Mouse (Mus musculus): ENCODE results near the gene Zfp981. TPM values are rescaled to one million over a fixed set of nuclear protein-coding genes. Genes with fewer than 3 reads are reported as not detected.
"Not testable (repeated sequence)": the region's sequence is repeated elsewhere in the genome, so short reads cannot be mapped to it uniquely, and the experiment has no call there.

Gene Zfp981
- polyA plus RNA-seq (2014; fragmentation: Nextera tagmentation; extraction: Ambion mirVana): 0.19 TPM in 1 of 2 replicates, not detected in the other

DNA sequence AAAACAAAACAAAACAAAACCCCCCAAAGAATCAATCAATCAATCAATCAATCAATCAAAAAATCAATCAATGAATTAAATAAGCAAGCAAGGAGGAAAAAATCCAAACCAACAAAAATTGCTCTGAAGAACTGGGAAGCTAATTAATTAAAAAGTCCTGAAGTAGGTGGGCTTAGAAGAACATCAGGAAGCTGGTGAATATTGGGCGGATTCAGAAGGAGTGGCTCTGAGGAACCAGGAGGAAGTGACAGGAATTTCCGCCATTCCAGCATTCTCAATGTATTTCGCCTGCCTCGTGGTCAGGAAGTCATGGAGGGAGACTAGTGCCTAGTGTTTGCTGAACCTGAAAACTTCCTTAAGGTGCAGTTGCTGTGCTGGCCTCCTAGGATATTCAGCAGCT lies at the start of gene Zfp981:
Zfp981 (plus strand) TSS at position 301 of the 400 bp plus-strand sequence.
- H3K9me3 ChIP-seq (ENCODE audit: control insufficient read depth, low read length): peaks cover 19% of the 10 kb centered on the region
- not testable (repeated sequence) for H3K27me3 ChIP-seq (ENCODE audit: control insufficient read depth, insufficient read depth, low read length); H3K4me1 ChIP-seq (replicated peaks; ENCODE audit: control insufficient read depth, insufficient read depth, low read length); H3K4me2 ChIP-seq (replicated peaks; ENCODE audit: low read depth, low read length); H3K27ac ChIP-seq (ENCODE audit: low read depth, low read length); ATAC-seq (ENCODE audit: low FRiP score); DNase-seq (ENCODE audit: low spot score); H3K4me3 ChIP-seq (ENCODE audit: low read depth, low read length); H3K36me3 ChIP-seq (ENCODE audit: control insufficient read depth, insufficient read depth, low read length); H3K9ac ChIP-seq (ENCODE audit: low read depth, low read length)
- WGBS: 90% methylated on average over 4 of the region's 4 CpGs

- peaks cover 40% of the 10 kb centered on the region for H3K9me3 ChIP-seq (ENCODE audit: control insufficient read depth, low read length)
- H3K9ac ChIP-seq (ENCODE audit: low read depth, low read length); H3K4me1 ChIP-seq (replicated peaks; ENCODE audit: control insufficient read depth, insufficient read depth, low read length); H3K4me2 ChIP-seq (replicated peaks; ENCODE audit: low read depth, low read length); ATAC-seq (ENCODE audit: low FRiP score); H3K27me3 ChIP-seq (ENCODE audit: control insufficient read depth, insufficient read depth, low read length); H3K27ac ChIP-seq (ENCODE audit: low read depth, low read length); DNase-seq (ENCODE audit: low spot score); H3K4me3 ChIP-seq (ENCODE audit: low read depth, low read length); H3K36me3 ChIP-seq (ENCODE audit: control insufficient read depth, insufficient read depth, low read length): not testable (repeated sequence)
- WGBS: 88% methylated on average over 2 of the region's 2 CpGs
These were observed 49.3 kb upstream of the Zfp981 start for GRCm38 (mm10) chr4:146452576-146452975.

DNA sequence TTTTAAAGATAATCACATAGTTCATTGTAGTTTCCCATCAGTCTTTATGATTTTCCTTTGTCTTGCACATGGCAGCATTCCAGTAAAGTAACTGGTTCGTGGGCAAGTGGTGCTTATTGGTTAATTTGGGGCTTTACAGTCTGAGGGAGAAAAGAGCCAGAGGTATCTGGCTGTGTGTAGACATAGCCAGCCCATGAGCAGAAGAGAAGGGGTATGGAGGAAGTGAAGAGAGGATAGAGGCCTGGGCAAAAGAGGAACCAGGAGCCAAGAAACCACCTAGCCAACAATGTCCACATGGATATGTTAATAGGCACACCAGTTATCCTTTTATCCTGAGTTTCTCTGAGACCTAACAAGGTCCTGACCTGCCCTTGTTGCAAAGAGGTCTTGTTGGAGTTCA lies 47.7 kb upstream of the Zfp981 start:
- not testable (repeated sequence) for H3K4me1 ChIP-seq (replicated peaks; ENCODE audit: control insufficient read depth, insufficient read depth, low read length); H3K27ac ChIP-seq (ENCODE audit: low read depth, low read length); H3K4me2 ChIP-seq (replicated peaks; ENCODE audit: low read depth, low read length); ATAC-seq (ENCODE audit: low FRiP score); DNase-seq (ENCODE audit: low spot score); H3K27me3 ChIP-seq (ENCODE audit: control insufficient read depth, insufficient read depth, low read length); H3K36me3 ChIP-seq (ENCODE audit: control insufficient read depth, insufficient read depth, low read length); H3K9ac ChIP-seq (ENCODE audit: low read depth, low read length); H3K4me3 ChIP-seq (ENCODE audit: low read depth, low read length)
- H3K9me3 ChIP-seq (ENCODE audit: control insufficient read depth, low read length): peaks cover 42% of the 10 kb centered on the region
- 70% methylated on average over 1 of the region's 1 CpGs for WGBS

DNA sequence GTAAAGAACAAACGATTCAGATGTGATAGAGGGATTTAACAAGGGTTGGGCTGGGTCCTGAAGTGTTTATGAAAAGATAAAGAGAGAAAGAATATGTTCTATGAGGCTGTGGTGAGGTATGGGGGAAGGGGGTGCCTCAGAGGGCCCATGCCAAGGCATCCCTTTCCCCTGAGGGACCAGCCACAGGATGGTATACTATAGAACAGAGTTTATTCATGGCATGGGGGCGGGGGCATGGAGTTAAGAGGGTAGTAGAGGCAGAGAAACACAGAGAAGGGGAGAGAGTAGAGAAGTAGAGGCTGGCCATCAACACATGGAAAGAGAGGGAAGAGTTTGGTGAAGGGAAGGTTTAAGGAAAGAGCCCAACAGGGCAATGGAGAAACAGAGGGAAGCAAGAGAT lies 46.9 kb upstream of the Zfp981 start:
- Histone ChIP-seq H3K27ac (ENCODE audit: low read depth, low read length) (no peak overlapping the region), H3K4me2 (replicated peaks; ENCODE audit: low read depth, low read length) (no peak overlapping the region), H3K36me3 (ENCODE audit: control insufficient read depth, insufficient read depth, low read length) (peaks cover 5% of the 10 kb centered on the region; the same call in 1 of the 2 replicates), H3K4me3 (ENCODE audit: low read depth, low read length) (no peak overlapping the region), H3K4me1 (replicated peaks; ENCODE audit: control insufficient read depth, insufficient read depth, low read length) (no peaks in the 10 kb centered on the region), H3K9me3 (ENCODE audit: control insufficient read depth, low read length) (peaks cover 40% of the 10 kb centered on the region), H3K9ac (ENCODE audit: low read depth, low read length) (no peak overlapping the region), H3K27me3 (ENCODE audit: control insufficient read depth, insufficient read depth, low read length) (no peaks in the 10 kb centered on the region)
- ATAC-seq (ENCODE audit: low FRiP score) (peak; percentile 26), DNase-seq (ENCODE audit: low spot score) (no peak)
- WGBS: 51% methylated on average over 2 of the region's 2 CpGs

DNA sequence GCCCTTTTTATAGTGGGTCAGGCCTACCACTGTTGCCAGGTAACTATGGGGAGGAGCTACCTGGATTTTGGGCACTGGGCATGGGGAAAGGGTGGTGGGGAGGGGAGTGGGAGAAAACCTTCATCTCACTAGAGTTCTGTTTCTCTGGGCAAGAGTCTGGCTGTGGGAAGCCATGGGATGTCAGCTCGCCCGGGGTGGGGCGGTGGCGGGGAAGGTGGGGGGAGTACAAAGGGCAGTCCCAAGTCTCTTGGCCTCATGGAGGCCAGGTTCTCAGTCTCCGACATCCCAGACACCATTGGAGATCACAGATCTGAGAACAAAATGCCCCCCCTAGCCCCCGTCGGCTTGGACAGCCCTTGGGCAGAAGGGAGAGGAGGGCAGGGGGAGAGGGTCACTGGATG lies 46.5 kb upstream of the Zfp981 start:
- no peak for DNase-seq (ENCODE audit: low spot score)
- Histone ChIP-seq H3K4me2 (replicated peaks; ENCODE audit: low read depth, low read length) (no peak overlapping the region), H3K4me1 (replicated peaks; ENCODE audit: control insufficient read depth, insufficient read depth, low read length) (no peaks in the 10 kb centered on the region), H3K9me3 (ENCODE audit: control insufficient read depth, low read length) (peaks cover 42% of the 10 kb centered on the region), H3K9ac (ENCODE audit: low read depth, low read length) (no peak overlapping the region), H3K27me3 (ENCODE audit: control insufficient read depth, insufficient read depth, low read length) (no peaks in the 10 kb centered on the region), H3K36me3 (ENCODE audit: control insufficient read depth, insufficient read depth, low read length) (peaks cover 5% of the 10 kb centered on the region; the same call in 1 of the 2 replicates), H3K4me3 (ENCODE audit: low read depth, low read length) (no peak overlapping the region), H3K27ac (ENCODE audit: low read depth, low read length) (no peak overlapping the region)
- ATAC-seq (ENCODE audit: low FRiP score): peak; percentile 46
- WGBS: 93% methylated on average over 7 of the region's 7 CpGs

DNA sequence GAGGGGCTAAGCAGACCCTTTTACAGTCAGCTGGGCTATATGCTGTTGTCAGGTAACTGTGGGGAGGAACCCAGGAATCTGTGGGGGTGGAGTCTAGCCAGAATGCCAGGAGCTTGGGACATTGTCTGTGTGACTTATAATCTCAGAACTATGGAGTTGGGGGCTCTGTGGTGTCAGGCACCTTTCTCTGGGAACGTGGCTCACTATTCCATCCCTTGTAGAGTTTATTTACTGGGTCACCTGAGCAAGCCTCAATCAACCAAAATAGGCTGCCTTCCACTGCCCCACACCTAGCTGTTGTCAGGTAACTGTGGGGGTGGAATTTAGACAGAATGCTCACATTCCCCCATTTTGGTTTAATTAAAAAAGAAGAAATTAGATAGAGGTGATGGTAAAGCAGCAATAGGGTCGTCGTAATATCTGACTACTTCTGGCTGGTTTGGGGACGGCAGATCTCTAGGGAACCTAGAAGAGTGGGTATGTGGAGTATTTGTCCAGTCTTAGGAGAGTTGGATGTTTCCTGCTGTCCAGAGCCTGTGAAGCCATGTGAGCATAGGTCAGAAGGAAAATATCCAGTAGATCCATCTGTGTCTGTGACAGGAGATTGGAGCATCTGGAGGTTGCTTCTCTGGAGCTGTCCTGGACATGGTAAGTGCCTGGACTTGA lies 45.6 kb upstream of the Zfp981 start:
- Histone ChIP-seq H3K9me3 (ENCODE audit: control insufficient read depth, low read length) (peaks cover 42% of the 10 kb centered on the region), H3K27me3 (ENCODE audit: control insufficient read depth, insufficient read depth, low read length) (no peaks in the 10 kb centered on the region), H3K4me3 (ENCODE audit: low read depth, low read length) (no peak overlapping the region), H3K4me2 (replicated peaks; ENCODE audit: low read depth, low read length) (no peak overlapping the region), H3K9ac (ENCODE audit: low read depth, low read length) (no peak overlapping the region), H3K36me3 (ENCODE audit: control insufficient read depth, insufficient read depth, low read length) (peaks cover 5% of the 10 kb centered on the region; the same call in 1 of the 2 replicates), H3K27ac (ENCODE audit: low read depth, low read length) (no peak overlapping the region), H3K4me1 (replicated peaks; ENCODE audit: control insufficient read depth, insufficient read depth, low read length) (no peaks in the 10 kb centered on the region)
- ATAC-seq (ENCODE audit: low FRiP score) (no peak), DNase-seq (ENCODE audit: low spot score) (no peak)
- 75% methylated on average over 4 of the region's 4 CpGs for WGBS

DNA sequence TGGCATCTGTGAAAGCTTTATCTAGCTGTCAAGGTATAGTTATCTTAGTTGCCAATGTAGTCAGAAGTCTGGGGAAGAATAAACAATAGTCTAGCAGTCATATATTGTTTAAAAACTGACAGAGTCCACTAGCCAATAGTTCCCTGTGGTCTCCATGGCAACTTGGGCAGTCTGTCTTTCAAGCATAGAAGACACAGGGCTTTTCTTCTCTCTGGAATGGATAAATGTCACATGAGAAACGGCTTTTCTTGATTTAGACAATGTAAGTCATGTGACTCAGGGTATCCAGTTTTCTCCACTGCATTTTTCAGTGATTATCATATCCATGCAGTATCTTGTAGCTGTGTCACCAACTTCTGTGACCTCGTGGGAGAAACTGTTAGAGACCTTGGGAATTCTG lies 44.7 kb upstream of the Zfp981 start:
- ATAC-seq (ENCODE audit: low FRiP score) (peak; percentile 2; the same call in 1 of the 2 replicates), DNase-seq (ENCODE audit: low spot score) (no peak)
- WGBS: 63% methylated on average over 2 of the region's 2 CpGs
- Histone ChIP-seq H3K9me3 (ENCODE audit: control insufficient read depth, low read length) (peaks cover 42% of the 10 kb centered on the region), H3K9ac (ENCODE audit: low read depth, low read length) (no peak overlapping the region), H3K27ac (ENCODE audit: low read depth, low read length) (no peak overlapping the region), H3K36me3 (ENCODE audit: control insufficient read depth, insufficient read depth, low read length) (peaks cover 5% of the 10 kb centered on the region; the same call in 1 of the 2 replicates), H3K4me1 (replicated peaks; ENCODE audit: control insufficient read depth, insufficient read depth, low read length) (no peaks in the 10 kb centered on the region), H3K27me3 (ENCODE audit: control insufficient read depth, insufficient read depth, low read length) (no peaks in the 10 kb centered on the region), H3K4me2 (replicated peaks; ENCODE audit: low read depth, low read length) (no peak overlapping the region), H3K4me3 (ENCODE audit: low read depth, low read length) (no peak overlapping the region)

DNA sequence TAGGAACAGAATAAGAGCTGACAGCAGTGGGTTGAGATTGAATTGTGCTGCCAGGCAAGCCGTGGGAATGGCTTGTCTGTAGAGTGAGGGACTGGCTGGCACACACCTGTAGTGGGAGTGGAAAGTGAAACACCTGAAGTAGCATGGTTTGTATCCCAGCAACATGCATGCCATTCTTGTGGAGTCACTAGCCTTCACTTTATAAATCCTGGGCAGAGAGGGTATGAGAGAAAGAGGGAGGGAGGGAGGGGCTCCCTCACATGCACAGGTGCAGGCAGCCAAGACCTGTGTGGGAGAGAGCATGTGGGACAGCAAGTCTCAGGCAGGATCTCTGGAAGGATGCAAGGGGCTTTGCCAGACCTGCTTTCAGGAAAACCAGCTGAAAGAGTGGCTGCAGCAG lies 44.1 kb upstream of the Zfp981 start:
- ATAC-seq (ENCODE audit: low FRiP score): peak; percentile 39
- H3K4me3 ChIP-seq (ENCODE audit: low read depth, low read length): no peak overlapping the region
- H3K9me3 ChIP-seq (ENCODE audit: control insufficient read depth, low read length): peaks cover 39% of the 10 kb centered on the region

DNA sequence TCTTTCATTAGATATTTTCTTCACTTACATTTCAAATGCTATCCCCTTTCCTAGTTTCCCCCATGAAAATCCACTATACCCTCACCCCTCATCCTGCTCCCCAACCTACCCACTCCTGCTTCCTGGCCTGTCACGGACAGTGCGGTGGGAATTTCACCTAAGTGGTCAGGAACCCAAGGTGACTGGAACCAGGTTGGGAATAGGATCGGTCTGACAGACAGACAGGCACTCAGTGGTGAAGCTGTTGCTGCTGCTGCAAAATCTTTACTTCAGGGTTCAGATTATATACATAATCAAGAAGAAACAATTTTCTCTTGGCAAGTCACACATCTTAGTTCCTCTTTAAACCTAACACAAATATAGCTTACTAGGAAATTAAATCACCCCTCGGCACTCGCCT lies 42.0 kb upstream of the Zfp981 start:
- H3K27me3 ChIP-seq (ENCODE audit: control insufficient read depth, insufficient read depth, low read length); H3K36me3 ChIP-seq (ENCODE audit: control insufficient read depth, insufficient read depth, low read length); H3K4me1 ChIP-seq (replicated peaks; ENCODE audit: control insufficient read depth, insufficient read depth, low read length); H3K9ac ChIP-seq (ENCODE audit: low read depth, low read length); ATAC-seq (ENCODE audit: low FRiP score); H3K27ac ChIP-seq (ENCODE audit: low read depth, low read length); H3K4me2 ChIP-seq (replicated peaks; ENCODE audit: low read depth, low read length); H3K4me3 ChIP-seq (ENCODE audit: low read depth, low read length); DNase-seq (ENCODE audit: low spot score): not testable (repeated sequence)
- WGBS: 80% methylated on average over 5 of the region's 5 CpGs
- peaks cover 29% of the 10 kb centered on the region for H3K9me3 ChIP-seq (ENCODE audit: control insufficient read depth, low read length)

More for the DNA sequence above, 44.1 kb upstream of the Zfp981 start:
- Histone ChIP-seq H3K36me3 (ENCODE audit: control insufficient read depth, insufficient read depth, low read length) (peaks cover 5% of the 10 kb centered on the region; the same call in 1 of the 2 replicates), H3K9ac (ENCODE audit: low read depth, low read length) (no peak overlapping the region), H3K4me1 (replicated peaks; ENCODE audit: control insufficient read depth, insufficient read depth, low read length) (no peaks in the 10 kb centered on the region), H3K4me2 (replicated peaks; ENCODE audit: low read depth, low read length) (no peak overlapping the region), H3K27me3 (ENCODE audit: control insufficient read depth, insufficient read depth, low read length) (no peaks in the 10 kb centered on the region), H3K27ac (ENCODE audit: low read depth, low read length) (no peak overlapping the region)
- 83% methylated on average over 1 of the region's 1 CpGs for WGBS
- DNase-seq (ENCODE audit: low spot score): no peak

Data from hindbrain, embryonic 11.5 days (tissue).